Mouse (Mus musculus) brown adipose tissue, adult 24 weeks (tissue): ENCODE measurements around the gene Ubr4. TPM values are rescaled to one million over a fixed set of nuclear protein-coding genes. Genes with fewer than 3 reads are reported as not detected.
"Not testable (repeated sequence)": the region's sequence is repeated elsewhere in the genome, so short reads cannot be mapped to it uniquely, and the experiment has no call there.

Source experiments
- H3K27ac ChIP-seq: fragments of 200-500 bp; replicated peaks from 2 replicates; pipeline ENCODE4 v1.5.1; 2012; ENCODE audit warnings: low read depth, mild to moderate bottlenecking, low read length
- H3K4me1 ChIP-seq: fragments of 200-500 bp; 2 replicates; pipeline ENCODE4 v1.6.1; 2012; ENCODE audit warnings: low read length, mixed read lengths; ENCODE audit not compliant: control insufficient read depth, insufficient read depth, insufficient read length
- H3K4me3 ChIP-seq: fragments of 200-500 bp; 2 replicates; pipeline ENCODE4 v1.5.1; 2012; ENCODE audit warnings: low read depth, mild to moderate bottlenecking, low read length, moderate library complexity; ENCODE audit not compliant: insufficient read depth
- polyA plus RNA-seq: library from polyadenylated mRNA; stranded (reverse); fragments of >200 nt; gene quantifications from 2 replicates; pipeline ENCODE4 v1.2.4, GENCODE M21; 2012; ENCODE audit not compliant: missing spikeins, insufficient read depth, insufficient read length

Gene Ubr4
- polyA plus RNA-seq, 1 experiment, result 43.2 TPM

GRCm38 (mm10) chr4:139501702-139502101 lies 149.3 kb downstream of the Ubr4 start:
- H3K27ac ChIP-seq, result no peak overlapping the region
- no peak overlapping the region for H3K4me3 ChIP-seq
- no peaks in the 10 kb centered on the region for H3K4me1 ChIP-seq

GRCm38 (mm10) chr4:139503919-139504318 lies 151.5 kb downstream of the Ubr4 start:
- Histone ChIP-seq H3K4me3 (no peak overlapping the region), H3K4me1 (no peaks in the 10 kb centered on the region), H3K27ac (no peak overlapping the region)

- H3K4me3 ChIP-seq, result no peak overlapping the region
- no peaks in the 10 kb centered on the region for H3K4me1 ChIP-seq
- H3K27ac ChIP-seq, result no peak overlapping the region
These were observed 153.3 kb downstream of the Ubr4 start for GRCm38 (mm10) chr4:139505716-139506115.

- Histone ChIP-seq H3K4me3 (no peak overlapping the region), H3K4me1 (no peaks in the 10 kb centered on the region), H3K27ac (no peak overlapping the region)
These were observed 154.3 kb downstream of the Ubr4 start for GRCm38 (mm10) chr4:139506727-139507126.

- Histone ChIP-seq H3K4me3 (no peak overlapping the region), H3K27ac (no peak overlapping the region), H3K4me1 (no peaks in the 10 kb centered on the region)
These were observed 156.7 kb downstream of the Ubr4 start for GRCm38 (mm10) chr4:139509069-139509468.

- Histone ChIP-seq H3K4me1 (no peaks in the 10 kb centered on the region), H3K27ac (no peak overlapping the region)
These were observed 159.1 kb downstream of the Ubr4 start for GRCm38 (mm10) chr4:139511557-139511956.

GRCm38 (mm10) chr4:139512985-139513384 lies 160.6 kb downstream of the Ubr4 start:
- H3K4me3 ChIP-seq, result no peak overlapping the region
- H3K4me1 ChIP-seq, result no peaks in the 10 kb centered on the region
- H3K27ac ChIP-seq, result no peak overlapping the region

More at GRCm38 (mm10) chr4:139511557-139511956, 159.1 kb downstream of the Ubr4 start:
- no peak overlapping the region for H3K4me3 ChIP-seq

- Histone ChIP-seq H3K4me3 (no peak overlapping the region), H3K4me1 (no peaks in the 10 kb centered on the region), H3K27ac (no peak overlapping the region)
These were observed 166.8 kb downstream of the Ubr4 start for GRCm38 (mm10) chr4:139519221-139519620.

GRCm38 (mm10) chr4:139521926-139522325 lies 169.5 kb downstream of the Ubr4 start:
- Histone ChIP-seq H3K4me3 (no peak overlapping the region), H3K27ac (no peak overlapping the region), H3K4me1 (no peaks in the 10 kb centered on the region)

GRCm38 (mm10) chr4:139526475-139526874 lies 174.1 kb downstream of the Ubr4 start:
- Histone ChIP-seq H3K4me3 (no peak overlapping the region), H3K27ac (no peak overlapping the region), H3K4me1 (no peaks in the 10 kb centered on the region)

GRCm38 (mm10) chr4:139530248-139530647 lies 177.8 kb downstream of the Ubr4 start, which contains the start of gene Iffo2:
Gene Iffo2 (plus strand): TSS chr4:139530548.
- H3K4me3 ChIP-seq, H3K4me1 ChIP-seq, H3K27ac ChIP-seq: not testable (repeated sequence)

- no peak overlapping the region for H3K4me3 ChIP-seq
- H3K27ac ChIP-seq, result no peak overlapping the region
- H3K4me1 ChIP-seq, result no peaks in the 10 kb centered on the region; the same call in 1 of the 2 replicates
These were observed 179.7 kb downstream of the Ubr4 start for GRCm38 (mm10) chr4:139532081-139532480.

GRCm38 (mm10) chr4:139535127-139535695 lies 182.8 kb downstream of the Ubr4 start:
- no peak overlapping the region for H3K27ac ChIP-seq
- H3K4me1 ChIP-seq, result no peaks in the 10 kb centered on the region; the same call in 1 of the 2 replicates
- H3K4me3 ChIP-seq, result no peak overlapping the region

GRCm38 (mm10) chr4:139535719-139536118 lies 183.3 kb downstream of the Ubr4 start:
- H3K4me1 ChIP-seq, result no peaks in the 10 kb centered on the region; the same call in 1 of the 2 replicates
- H3K27ac ChIP-seq, result no peak overlapping the region
- H3K4me3 ChIP-seq, result no peak overlapping the region

GRCm38 (mm10) chr4:139536706-139537105 lies 184.3 kb downstream of the Ubr4 start:
- no peak overlapping the region for H3K4me3 ChIP-seq
- H3K27ac ChIP-seq, result no peak overlapping the region
- no peaks in the 10 kb centered on the region; the same call in 1 of the 2 replicates for H3K4me1 ChIP-seq
